Mouse (Mus musculus): ENCODE results near the gene Mvb12b.

Gene Mvb12b

DNA sequence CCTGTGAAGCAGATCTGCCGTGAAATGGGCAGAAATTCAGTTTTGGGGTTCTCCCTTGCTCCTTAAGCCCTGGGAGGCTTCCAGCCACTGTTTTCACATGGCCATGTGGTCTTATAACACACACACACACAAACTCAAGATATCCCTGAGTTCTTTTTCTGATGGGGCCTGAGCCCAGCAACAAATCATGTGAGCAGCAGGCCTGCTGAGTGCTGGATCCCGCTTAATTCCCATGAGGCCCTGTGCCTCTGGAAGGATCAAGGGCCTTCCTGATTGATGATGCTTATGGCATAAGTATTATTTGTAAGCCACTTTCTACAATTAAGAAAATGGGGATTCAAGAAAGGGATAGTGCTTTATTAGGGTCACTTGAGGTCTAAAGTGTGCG is 2.5 kb downstream of the Mvb12b start:
- DNase-seq, result no peak

GRCm38 (mm10) chr2:33884623-33885263 is 3.0 kb downstream of the Mvb12b start:
- peak; percentile 24 for DNase-seq

GRCm38 (mm10) chr2:33879223-33879622 is 8.5 kb downstream of the Mvb12b start:
- DNase-seq, result no peak

- DNase-seq, result no peak
These were observed 9.3 kb downstream of the Mvb12b start for GRCm38 (mm10) chr2:33878437-33878836.

GRCm38 (mm10) chr2:33877663-33878360 is 9.9 kb downstream of the Mvb12b start:
- DNase-seq, result no peak

DNA sequence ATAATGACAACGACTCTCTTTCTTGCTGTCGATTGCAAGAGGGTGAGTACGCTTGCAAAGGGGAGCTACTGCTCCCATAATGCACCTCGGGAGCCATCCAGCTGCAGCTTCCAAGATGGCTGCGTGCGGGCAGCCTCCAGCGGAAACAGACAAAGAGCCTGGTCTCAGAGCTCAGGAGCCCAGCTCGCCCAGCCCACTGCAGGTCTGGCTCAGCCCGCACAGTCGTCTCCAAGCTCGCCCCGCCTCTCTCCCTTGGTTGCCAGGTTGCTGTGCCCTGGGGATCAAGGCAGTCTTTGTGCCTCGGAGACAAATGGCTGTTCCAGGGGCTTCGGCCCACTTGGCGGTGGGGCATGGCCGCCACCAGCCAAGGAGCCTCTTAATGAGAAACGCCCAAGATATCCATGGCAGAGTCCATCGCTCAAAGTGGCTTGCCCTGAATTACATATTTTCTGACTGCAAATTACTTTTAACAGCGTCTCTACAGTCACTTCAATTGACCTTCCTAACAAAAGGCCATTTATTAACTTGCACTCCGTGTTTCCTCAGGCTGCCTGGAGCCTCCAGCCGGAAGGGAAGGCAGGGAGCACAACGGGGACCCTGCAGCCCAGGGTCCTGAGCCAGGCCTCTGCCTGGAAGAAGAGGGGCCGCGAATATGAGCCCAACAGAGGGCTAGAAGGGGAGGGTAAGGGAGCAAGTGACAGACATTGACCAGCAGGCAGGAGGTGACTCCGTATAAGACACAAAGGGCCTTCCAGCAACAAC is 11.0 kb downstream of the Mvb12b start:
- peak; percentile 77 for DNase-seq

- no peak for DNase-seq
These were observed 12.2 kb downstream of the Mvb12b start for GRCm38 (mm10) chr2:33875594-33875993.

GRCm38 (mm10) chr2:33874856-33875576 is 12.7 kb downstream of the Mvb12b start:
- DNase-seq, result no peak

DNA sequence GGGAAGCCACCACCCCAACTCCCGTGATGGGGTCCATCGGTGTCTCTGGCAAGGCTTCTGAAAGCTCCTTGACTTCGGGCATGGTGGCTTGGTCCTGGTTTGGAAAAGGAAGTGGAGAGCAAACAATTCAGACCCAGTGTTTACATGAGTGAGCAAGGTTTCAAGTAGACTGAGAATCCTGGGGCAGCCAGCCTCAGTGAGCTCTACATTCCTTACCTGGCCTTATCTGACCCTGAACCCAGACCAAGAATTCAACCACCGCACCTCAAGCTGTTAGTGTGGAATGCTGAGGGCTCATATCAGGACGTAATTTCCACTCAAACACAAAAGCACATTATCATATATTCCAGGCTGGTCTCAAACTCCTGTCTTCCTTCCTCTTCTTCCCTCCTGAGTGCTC is 13.4 kb downstream of the Mvb12b start:
- no peak for DNase-seq

DNA sequence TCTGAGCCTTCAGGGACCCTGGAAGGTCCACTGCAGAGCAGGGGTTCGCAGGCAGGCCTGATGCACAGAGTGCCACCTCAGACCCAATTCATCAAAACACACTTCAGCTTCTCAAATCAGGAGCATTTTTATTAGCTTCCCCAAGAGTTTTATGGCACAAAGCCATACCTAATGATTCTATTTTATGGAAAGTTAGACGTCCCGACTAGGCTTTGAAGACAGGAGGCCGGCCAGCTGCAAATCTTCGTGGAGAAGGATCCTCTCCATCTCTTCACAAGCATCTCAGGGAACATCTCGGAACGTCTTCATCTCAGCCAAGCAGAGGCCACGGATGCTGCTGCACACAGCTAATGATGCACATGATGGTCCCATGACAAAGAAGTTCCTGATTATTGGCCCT is 14.2 kb downstream of the Mvb12b start:
- no peak for DNase-seq

DNA sequence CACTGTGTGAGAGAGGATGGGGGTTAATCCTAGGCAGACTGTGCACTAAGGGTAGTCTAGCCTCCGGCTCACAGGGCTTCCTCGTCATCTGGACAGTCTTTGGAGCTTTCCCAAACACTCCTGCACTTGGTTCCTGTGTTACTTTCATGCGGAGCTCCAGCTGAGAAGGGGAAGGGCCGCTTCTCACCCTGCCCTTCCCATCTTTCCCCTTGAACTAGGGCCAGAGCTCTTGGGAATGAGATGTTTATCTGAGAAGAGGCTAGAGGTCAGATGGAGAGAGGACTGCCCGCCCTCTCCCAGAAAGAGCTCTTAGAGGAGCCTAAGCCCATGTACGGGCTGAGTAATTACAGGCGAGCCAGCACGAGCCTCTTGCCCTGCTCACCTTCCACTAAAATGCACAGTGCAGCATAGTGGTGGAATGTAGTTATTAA is 14.9 kb downstream of the Mvb12b start:
- peak; percentile 79 for DNase-seq

GRCm38 (mm10) chr2:33871181-33871520 is 16.6 kb downstream of the Mvb12b start:
- no peak for DNase-seq

DNA sequence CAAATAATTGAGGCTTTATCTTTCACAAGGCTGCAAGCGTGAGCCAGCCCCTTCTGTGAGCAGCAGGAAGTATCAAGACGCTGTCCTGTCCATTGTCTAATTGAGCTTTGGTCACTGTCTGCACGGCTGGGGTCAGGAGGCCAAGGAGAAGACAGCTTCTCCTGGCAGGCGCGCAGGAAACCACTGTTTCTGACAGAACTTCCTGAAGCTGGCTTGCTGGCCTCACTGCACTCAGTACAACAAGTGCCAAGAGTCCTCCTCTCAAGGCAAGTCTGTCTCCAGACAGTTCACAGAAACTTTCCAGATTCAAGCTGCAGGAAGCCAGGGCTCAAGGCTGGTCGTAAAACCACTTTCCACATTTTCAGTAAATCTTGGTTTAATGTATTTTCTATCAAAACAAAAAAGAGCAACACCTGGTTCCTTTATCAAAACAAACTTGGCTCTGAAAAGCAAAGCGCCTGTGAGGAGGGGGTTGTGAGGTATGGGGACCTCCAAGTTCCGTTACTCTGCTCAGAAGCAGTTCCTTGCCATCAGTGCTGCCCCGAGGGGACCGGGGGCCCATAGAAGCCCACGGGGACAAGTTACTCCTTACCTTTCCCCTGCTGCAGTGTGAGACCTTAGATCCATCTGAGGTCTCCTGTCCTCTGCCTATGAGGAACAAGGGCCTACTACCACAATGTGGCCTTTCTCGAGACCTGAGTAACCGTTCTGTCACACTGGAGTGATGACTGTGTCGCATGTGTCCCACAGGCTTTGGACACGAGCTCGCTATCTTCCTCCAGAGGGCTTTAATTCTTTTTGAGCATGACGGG is 17.2 kb downstream of the Mvb12b start:
- DNase-seq, result peak; percentile 91

DNA sequence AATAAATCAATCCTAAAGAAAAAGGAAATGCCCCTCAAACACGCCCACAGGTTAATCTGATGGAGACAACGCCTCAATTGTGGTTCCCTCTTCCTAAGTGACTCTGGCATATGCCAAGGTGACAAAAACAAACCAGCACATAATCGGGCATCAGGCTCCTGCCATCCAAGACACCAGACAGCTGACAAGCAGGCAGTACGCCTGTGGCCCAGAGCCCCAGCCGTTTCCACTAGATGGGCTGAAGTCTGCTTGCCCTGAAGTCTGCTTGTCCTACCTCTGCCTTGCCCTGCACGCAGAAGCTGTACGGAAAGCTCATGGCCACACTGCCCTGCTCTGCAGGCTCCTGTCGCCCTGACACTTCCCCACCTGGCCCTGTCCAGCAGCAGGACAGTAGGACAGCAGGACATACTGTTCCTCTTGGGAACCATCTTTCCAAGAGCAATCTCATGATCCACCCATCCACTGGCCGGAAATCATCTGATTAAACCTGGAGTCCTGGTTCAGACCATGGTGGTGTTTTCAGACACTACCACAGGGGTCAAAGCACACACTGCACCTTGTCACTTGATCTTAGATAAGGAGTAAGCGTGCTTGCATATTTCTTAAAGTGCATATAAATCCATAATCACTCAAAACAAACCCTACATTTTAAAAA is 17.9 kb downstream of the Mvb12b start:
- no peak for DNase-seq

DNA sequence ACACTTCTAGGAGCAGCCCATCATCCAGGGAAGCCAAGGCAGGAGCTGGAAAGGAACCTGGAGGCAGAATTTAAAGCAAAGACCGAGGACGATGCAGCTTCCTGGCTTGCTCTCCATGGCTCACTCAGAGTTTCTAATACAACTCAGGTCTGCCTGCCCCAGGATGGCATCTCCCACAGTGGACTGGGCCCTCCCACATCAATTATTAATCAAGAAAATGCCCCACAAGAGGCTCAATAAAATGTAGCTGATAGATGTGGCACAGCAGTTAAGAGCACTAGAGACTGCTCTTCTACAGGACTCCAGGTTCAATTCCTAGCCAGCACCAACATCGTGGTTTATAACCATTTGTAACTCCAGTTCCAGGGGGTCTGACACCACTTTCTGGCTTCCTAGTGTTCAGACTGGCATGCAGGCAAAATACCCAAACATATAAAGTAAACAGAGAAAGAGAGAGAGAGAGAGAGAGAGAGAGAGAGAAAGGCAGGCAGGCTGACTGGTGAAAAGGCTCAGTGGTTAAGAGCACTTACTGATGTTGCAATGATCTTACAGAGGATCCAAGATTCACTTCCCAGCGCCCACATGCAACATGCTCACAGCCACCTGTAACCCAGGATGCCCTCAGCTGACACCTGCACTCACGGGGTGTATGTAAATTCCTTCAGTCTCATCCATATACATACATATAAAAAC is 18.6 kb downstream of the Mvb12b start:
- DNase-seq, result no peak

GRCm38 (mm10) chr2:33868322-33868721 is 19.4 kb downstream of the Mvb12b start:
- no peak for DNase-seq

DNA sequence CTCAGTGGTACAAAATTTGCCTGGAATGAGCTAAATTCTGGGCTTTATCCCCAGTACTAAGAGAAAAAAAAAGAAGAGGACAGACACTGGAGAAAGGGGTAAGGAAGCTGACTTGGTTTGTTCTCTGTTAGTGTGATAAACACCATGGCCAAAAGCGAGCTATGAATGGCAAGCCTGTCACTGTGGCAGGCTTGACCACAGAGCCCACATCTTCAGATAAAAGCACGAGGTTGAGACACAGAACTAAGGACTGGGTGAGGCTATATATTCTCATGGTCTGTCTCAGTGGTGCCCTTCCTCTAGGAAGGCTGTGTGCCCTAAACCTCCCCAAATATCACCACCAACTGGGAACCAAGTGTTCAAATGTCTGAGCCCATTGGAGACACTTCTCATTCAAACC is 31.0 kb downstream of the Mvb12b start:
- DNase-seq, result no peak

DNA sequence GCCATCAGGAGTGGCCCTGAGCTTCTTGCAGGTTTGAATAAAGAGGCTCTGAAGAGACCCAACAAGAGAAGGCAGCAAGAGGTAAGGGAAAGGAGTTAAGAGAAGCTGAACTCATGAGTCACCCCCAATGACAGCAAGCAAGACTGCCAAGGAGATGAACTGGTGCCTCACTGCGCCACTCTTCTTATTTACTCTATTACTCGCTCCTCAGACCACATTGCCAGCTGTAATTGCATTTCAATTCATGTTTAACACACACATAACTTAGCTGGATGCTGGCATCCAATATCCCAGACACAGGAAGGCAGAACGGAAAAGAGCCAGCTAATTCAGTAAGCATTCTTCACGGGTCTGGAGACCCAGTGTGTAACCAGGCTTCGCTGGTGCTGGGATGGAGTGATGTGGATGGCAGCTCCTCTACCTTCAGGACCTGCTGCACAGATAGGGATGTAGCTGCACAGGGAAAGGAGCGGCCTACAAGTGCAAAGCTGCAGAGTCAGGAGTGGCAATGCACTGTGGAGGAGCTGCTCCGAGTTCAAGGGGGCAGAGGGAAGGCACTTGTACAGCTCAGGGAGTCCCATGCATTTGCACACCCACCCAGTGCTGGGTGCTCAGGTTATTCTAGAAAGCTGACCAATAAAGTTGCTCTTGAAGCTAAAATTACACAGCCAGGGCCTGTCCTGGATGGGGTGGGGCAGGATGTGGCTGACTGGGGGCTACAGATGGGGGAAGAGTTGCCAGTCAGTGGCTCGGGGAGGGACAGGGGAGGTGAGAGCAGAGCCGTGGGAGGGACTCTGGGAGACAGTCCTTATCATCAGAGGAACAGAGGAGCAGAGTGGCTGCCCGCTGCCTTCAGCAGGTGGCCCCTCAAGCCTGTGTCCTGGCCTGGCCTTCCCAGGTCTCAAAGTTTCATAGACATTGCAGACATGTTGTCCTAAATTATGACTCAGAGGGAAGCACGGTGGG is 34.5 kb downstream of the Mvb12b start:
- DNase-seq, result no peak

- DNase-seq, result no peak
These were observed 40.4 kb downstream of the Mvb12b start for GRCm38 (mm10) chr2:33847196-33847834.

DNA sequence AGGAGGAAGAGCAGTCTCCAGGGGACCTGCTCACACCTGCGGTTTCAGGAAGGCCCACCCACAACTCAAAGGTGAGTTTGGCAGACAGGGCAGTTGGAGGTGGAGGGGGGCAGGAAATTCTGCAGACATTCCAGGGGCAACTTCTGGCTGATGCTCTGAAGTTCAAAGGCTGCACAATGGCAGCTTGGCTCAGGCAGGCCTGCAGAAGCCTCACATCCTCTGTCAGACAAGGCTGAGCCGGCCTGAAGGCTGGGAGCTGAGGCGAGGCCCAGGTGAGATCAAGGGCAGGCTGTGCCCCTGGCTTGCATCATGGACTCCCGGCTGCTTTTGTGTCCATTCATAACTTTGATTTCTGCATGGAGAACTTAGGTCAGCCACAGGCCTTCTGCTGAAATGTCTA is 41.1 kb downstream of the Mvb12b start:
- DNase-seq, result peak; percentile 40
